Mouse (Mus musculus) urinary bladder, adult 18-20 months (tissue): Measurements from ENCODE around the gene Nnmt.
A peak's percentile ranks its signal among the peaks of the same experiment; 100 is the strongest.

Source experiments
- DNase-seq, 2 experiments: peaks; one replicate each; pipeline ENCODE4 v3.0.0; 2022; ENCODE audit warnings: low spot score in 2 of 2, mixed read lengths in 2 of 2

Gene Nnmt

GRCm38 (mm10) chr9:48635576-48636350, 30.8 kb upstream of the Nnmt start:
- no peak for DNase-seq

GRCm38 (mm10) chr9:48633147-48633546, 28.2 kb upstream of the Nnmt start:
- no peak for DNase-seq

- DNase-seq = no peak
Measured at GRCm38 (mm10) chr9:48619268-48619667, 14.3 kb upstream of the Nnmt start.

- peak; percentile 35 to 42 for DNase-seq
Measured at GRCm38 (mm10) chr9:48618589-48618988, 13.6 kb upstream of the Nnmt start.

GRCm38 (mm10) chr9:48618111-48618510, 13.2 kb upstream of the Nnmt start:
- peak; percentile 7 to 67 for DNase-seq

GRCm38 (mm10) chr9:48617511-48618010, 12.6 kb upstream of the Nnmt start:
- no peak for DNase-seq

- no peak for DNase-seq
Measured at GRCm38 (mm10) chr9:48613221-48613620, 8.3 kb upstream of the Nnmt start.

GRCm38 (mm10) chr9:48612542-48612941, 7.6 kb upstream of the Nnmt start:
- no peak for DNase-seq

- DNase-seq = no peak
Measured at GRCm38 (mm10) chr9:48611032-48611431, 6.1 kb upstream of the Nnmt start.

- DNase-seq = no peak
Measured at GRCm38 (mm10) chr9:48609734-48610133, 4.8 kb upstream of the Nnmt start.

GRCm38 (mm10) chr9:48607417-48607816, 2.5 kb upstream of the Nnmt start:
- no peak for DNase-seq

- DNase-seq = peak in 1 of 2 experiments; percentile 12
Measured at GRCm38 (mm10) chr9:48606171-48606570, 1.2 kb upstream of the Nnmt start.

- no peak for DNase-seq
Measured at GRCm38 (mm10) chr9:48605697-48606096, 744 bp upstream of the Nnmt start.

GRCm38 (mm10) chr9:48604226-48604625, 727 bp downstream of the Nnmt start:
- no peak for DNase-seq

GRCm38 (mm10) chr9:48600881-48601280, 4.1 kb downstream of the Nnmt start:
- no peak for DNase-seq

- DNase-seq = no peak
Measured at GRCm38 (mm10) chr9:48600066-48600465, 4.9 kb downstream of the Nnmt start.

GRCm38 (mm10) chr9:48597494-48597893, 7.5 kb downstream of the Nnmt start:
- no peak for DNase-seq

- DNase-seq = no peak
Measured at GRCm38 (mm10) chr9:48596924-48597323, 8.0 kb downstream of the Nnmt start.

- DNase-seq = no peak
Measured at GRCm38 (mm10) chr9:48593915-48594314, 11.0 kb downstream of the Nnmt start.

- no peak for DNase-seq
Measured at GRCm38 (mm10) chr9:48590606-48591005, 14.3 kb downstream of the Nnmt start.

- no peak for DNase-seq
Measured at GRCm38 (mm10) chr9:48586332-48586731, 18.6 kb downstream of the Nnmt start.

GRCm38 (mm10) chr9:48580808-48581207, 24.1 kb downstream of the Nnmt start:
- no peak for DNase-seq

GRCm38 (mm10) chr9:48562388-48562787, 42.6 kb downstream of the Nnmt start:
- no peak for DNase-seq
